Mouse (Mus musculus) stomach, embryonic 14.5 days (tissue): ENCODE results near the gene Padi4. TPM values are rescaled to one million over a fixed set of nuclear protein-coding genes. Genes with fewer than 3 reads are reported as not detected.

Experiments
- ATAC-seq: fragments of 200-750 bp; cut with Nextera tagmentation; 2 replicates; pipeline ENCODE4 v1.8.0; 2017; ENCODE audit warnings: low read depth, moderate TSS enrichment; ENCODE audit not compliant: insufficient number of reproducible peaks, insufficient read depth, low FRiP score
- H3K27ac ChIP-seq: fragments of 300-500 bp; sonication (generic); 2 replicates; pipeline ENCODE4 v1.5.1; 2014; ENCODE audit warnings: mild to moderate bottlenecking, low read length, moderate library complexity, mixed read lengths
- H3K27me3 ChIP-seq: fragments of 300-500 bp; sonication (generic); 2 replicates; pipeline ENCODE4 v1.6.1; 2014; ENCODE audit warnings: low read length, control low read depth, mixed read lengths; ENCODE audit not compliant: control insufficient read depth, insufficient read depth
- H3K36me3 ChIP-seq: fragments of 300-500 bp; sonication (generic); 2 replicates; pipeline ENCODE4 v1.6.1; 2014; ENCODE audit warnings: mild to moderate bottlenecking, control low read depth, low read length, moderate library complexity, mixed read lengths; ENCODE audit not compliant: control insufficient read depth, insufficient read depth
- H3K4me1 ChIP-seq: fragments of 300-500 bp; sonication (generic); 2 replicates; pipeline ENCODE4 v1.6.1; 2014; ENCODE audit warnings: low read length, control low read depth, mixed read lengths; ENCODE audit not compliant: control insufficient read depth, insufficient read depth
- H3K4me2 ChIP-seq: fragments of 300-500 bp; sonication (generic); replicated peaks from 2 replicates; pipeline ENCODE4 v1.6.1; 2014; ENCODE audit warnings: low read depth, low read length, control low read depth
- H3K4me3 ChIP-seq: fragments of 300-500 bp; sonication (generic); 2 replicates; pipeline ENCODE4 v1.5.1; 2014; ENCODE audit warnings: low read depth, low read length, control low read depth
- H3K9ac ChIP-seq: fragments of 300-500 bp; sonication (generic); replicated peaks from 2 replicates; pipeline ENCODE4 v1.6.1; 2014; ENCODE audit warnings: low read depth, mild to moderate bottlenecking, control low read depth, low read length, moderate library complexity, mixed read lengths
- H3K9me3 ChIP-seq: fragments of 300-500 bp; sonication (generic); 2 replicates; pipeline ENCODE4 v1.6.1; 2016; ENCODE audit warnings: low read depth, low read length, control low read depth; ENCODE audit not compliant: control insufficient read depth
- WGBS: fragments of 180-500 bp; shearing (Covaris S2); extraction: QIAGEN DNeasy Blood & Tissue Kit; methylation state at CpG from one replicate; pipeline ENCODE4 v1.1.7; 2014; 5-methylcytosine and 5-hydroxymethylcytosine counted together
- polyA plus RNA-seq: library from polyadenylated mRNA; unstranded; fragments of >200 nt; fragmentation: Nextera tagmentation; extraction: Ambion mirVana; gene quantifications from 2 replicates; pipeline ENCODE4 v1.2.1, GENCODE M21; 2014

Gene Padi4
- polyA plus RNA-seq, 1 experiment from 2014 or later = 1.7 TPM

DNA sequence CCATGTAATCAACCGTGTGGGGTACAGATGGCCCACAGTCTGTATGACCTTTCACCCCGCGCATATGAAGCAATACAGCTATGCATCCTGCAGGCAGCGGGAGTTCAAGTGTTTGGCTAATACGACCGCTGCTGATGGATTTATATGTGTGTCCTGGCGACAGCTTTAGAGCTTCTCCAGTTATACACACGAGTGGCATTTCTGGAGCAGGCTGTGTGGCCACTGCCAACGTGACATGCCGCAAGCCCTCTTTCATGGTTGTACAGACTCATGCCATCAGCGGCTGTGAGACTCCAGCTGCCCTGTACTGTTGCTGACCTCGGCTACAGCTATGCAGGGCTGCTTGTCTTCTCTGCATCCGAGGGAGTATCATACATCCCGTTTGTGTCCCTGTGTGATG, 6.5 kb upstream of the Padi4 start:
- 75% methylated on average over 14 of the region's 14 CpGs for WGBS
- Histone ChIP-seq H3K27me3 (no peaks in the 10 kb centered on the region), H3K9me3 (no peaks in the 10 kb centered on the region; the same call in 1 of the 2 replicates), H3K27ac (no peak overlapping the region), H3K4me3 (no peak overlapping the region), H3K4me1 (no peaks in the 10 kb centered on the region), H3K4me2 (no peak overlapping the region), H3K36me3 (no peaks in the 10 kb centered on the region), H3K9ac (no peak overlapping the region)
- ATAC-seq = no peak

DNA sequence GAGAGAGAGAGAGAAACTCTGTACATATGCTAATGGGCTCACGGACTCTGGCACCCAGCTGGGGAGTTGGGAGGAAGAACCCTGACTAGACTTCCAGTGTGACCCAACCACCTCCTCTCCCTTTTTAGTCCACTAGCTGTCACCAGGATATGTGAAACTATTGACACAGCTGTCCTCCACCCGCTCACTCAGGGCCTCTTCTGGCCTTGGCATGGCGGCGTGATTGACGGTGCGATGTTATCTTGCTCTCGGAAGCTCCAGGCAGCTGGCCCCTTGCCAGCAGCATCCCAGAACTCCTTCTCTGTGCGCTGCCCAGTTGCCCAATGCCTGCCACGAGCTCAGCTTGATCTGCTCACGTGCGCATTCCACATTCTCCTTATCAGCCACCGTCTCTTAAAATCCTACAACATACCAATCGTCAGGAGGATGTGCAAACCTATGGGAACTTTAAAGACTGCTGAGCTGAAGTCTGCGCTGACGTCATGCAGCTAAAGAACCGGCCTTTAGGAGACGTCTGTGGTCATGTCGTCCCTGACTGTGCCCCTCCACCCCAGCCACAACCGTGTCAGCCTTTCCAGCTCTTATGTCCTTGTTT, 5.9 kb upstream of the Padi4 start:
- H3K36me3 ChIP-seq = no peaks in the 10 kb centered on the region
- H3K9ac ChIP-seq = no peak overlapping the region
- ATAC-seq = no peak
- H3K27me3 ChIP-seq = no peaks in the 10 kb centered on the region
- no peaks in the 10 kb centered on the region for H3K4me1 ChIP-seq
- H3K27ac ChIP-seq = no peak overlapping the region
- no peaks in the 10 kb centered on the region; the same call in 1 of the 2 replicates for H3K9me3 ChIP-seq
- 31% methylated on average over 19 of the region's 19 CpGs for WGBS
- H3K4me2 ChIP-seq = no peak overlapping the region
- no peak overlapping the region for H3K4me3 ChIP-seq

DNA sequence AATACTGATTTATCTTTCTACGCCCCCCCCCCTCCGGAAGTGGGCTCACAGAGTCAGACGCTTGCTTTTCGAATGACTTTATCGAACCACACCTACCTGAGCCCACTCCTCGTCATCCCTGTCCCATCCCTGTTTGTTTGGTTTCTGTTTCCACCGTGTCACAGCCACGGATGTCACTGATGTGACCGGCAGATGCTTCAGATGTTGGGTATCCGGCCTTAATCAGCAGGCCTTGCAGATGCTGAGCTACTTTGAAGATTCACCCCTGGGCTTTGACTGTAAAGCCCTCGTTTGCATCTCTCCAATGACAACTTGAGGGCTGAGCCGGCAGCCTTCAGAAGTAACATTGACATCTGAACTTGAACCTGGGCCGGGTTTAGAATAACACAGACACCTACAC, 2.6 kb upstream of the Padi4 start:
- H3K27me3 ChIP-seq = no peaks in the 10 kb centered on the region
- no peaks in the 10 kb centered on the region for H3K36me3 ChIP-seq
- WGBS = 69% methylated on average over 13 of the region's 13 CpGs
- no peak overlapping the region for H3K4me3 ChIP-seq
- H3K27ac ChIP-seq = no peak overlapping the region
- H3K9me3 ChIP-seq = no peaks in the 10 kb centered on the region; the same call in 1 of the 2 replicates
- no peaks in the 10 kb centered on the region for H3K4me1 ChIP-seq
- no peak for ATAC-seq
- H3K4me2 ChIP-seq = no peak overlapping the region
- no peak overlapping the region for H3K9ac ChIP-seq

DNA sequence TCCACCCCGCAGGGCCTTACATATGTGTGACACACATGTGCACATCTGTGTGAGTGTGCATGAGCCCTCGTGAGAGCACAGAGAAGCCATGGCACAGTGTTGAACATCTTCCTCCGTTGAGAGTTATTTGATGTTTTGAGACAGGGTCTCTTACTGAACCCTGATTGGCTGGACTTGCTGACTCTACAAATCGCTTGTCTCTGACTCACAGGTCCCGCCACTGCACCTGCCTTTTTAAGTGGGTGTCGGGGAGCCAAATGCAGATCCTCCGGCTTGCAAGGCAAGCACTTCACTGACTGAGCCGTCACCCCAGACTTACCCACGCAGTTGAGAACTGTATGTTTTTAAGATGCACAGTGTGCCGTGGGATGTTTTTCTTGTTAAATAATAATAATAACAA, 1.8 kb upstream of the Padi4 start:
- 80% methylated on average over 10 of the region's 10 CpGs for WGBS
- H3K4me3 ChIP-seq = no peak overlapping the region
- no peaks in the 10 kb centered on the region for H3K36me3 ChIP-seq
- H3K27me3 ChIP-seq = no peaks in the 10 kb centered on the region
- no peak overlapping the region for H3K27ac ChIP-seq
- no peaks in the 10 kb centered on the region; the same call in 1 of the 2 replicates for H3K9me3 ChIP-seq
- no peak overlapping the region for H3K4me2 ChIP-seq
- ATAC-seq = no peak
- no peak overlapping the region for H3K9ac ChIP-seq
- H3K4me1 ChIP-seq = no peaks in the 10 kb centered on the region

DNA sequence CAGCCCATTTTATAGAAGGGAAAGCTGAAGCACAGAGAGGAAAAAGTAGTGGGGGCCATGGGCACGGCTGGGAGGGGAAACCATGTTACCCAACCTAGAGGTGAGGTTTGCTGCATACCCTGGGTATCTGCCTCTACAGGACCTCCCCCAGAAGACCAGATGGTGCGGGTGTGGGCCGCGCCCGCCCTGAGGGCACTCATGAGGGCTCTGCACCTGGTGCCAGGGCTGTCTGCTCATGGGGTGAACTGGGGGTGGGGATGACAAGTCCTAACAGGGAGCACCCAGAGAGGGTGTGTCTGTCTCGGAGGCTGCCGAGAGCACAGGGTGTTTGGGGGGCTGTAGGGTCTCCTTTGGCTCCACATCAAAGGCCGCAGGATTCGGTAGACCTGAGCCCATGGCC, 857 bp upstream of the Padi4 start:
- H3K4me1 ChIP-seq = no peaks in the 10 kb centered on the region
- ATAC-seq = no peak
- no peak overlapping the region for H3K27ac ChIP-seq
- H3K4me3 ChIP-seq = no peak overlapping the region
- H3K9me3 ChIP-seq = no peaks in the 10 kb centered on the region
- H3K4me2 ChIP-seq = no peak overlapping the region
- no peaks in the 10 kb centered on the region for H3K27me3 ChIP-seq
- WGBS = 84% methylated on average over 9 of the region's 9 CpGs
- no peak overlapping the region for H3K9ac ChIP-seq
- no peaks in the 10 kb centered on the region for H3K36me3 ChIP-seq

DNA sequence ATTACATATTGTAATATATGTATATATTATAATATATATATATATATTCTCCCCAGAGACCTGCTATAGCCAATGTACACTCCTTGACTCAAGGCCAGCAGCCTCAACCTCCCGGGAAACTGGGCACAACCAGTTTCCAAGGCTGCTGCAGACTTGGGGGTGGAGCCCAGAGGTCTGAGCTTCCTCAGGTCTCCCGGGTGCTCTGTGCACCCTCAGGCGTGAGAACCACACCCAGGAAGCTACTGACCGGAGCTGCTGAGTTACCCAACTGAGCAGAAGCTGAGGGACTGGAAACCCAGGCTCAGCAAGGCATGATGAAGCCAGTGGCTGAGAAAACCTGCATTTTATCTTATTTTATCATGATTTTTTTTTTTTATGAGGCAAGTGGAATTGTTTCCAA, 2.9 kb downstream of the Padi4 start:
- no peak for ATAC-seq
- Histone ChIP-seq H3K4me3 (no peak overlapping the region), H3K9ac (no peak overlapping the region), H3K27me3 (no peaks in the 10 kb centered on the region), H3K36me3 (no peaks in the 10 kb centered on the region), H3K27ac (no peak overlapping the region), H3K9me3 (no peaks in the 10 kb centered on the region), H3K4me2 (no peak overlapping the region), H3K4me1 (no peaks in the 10 kb centered on the region)
- 35% methylated on average over 4 of the region's 4 CpGs for WGBS

DNA sequence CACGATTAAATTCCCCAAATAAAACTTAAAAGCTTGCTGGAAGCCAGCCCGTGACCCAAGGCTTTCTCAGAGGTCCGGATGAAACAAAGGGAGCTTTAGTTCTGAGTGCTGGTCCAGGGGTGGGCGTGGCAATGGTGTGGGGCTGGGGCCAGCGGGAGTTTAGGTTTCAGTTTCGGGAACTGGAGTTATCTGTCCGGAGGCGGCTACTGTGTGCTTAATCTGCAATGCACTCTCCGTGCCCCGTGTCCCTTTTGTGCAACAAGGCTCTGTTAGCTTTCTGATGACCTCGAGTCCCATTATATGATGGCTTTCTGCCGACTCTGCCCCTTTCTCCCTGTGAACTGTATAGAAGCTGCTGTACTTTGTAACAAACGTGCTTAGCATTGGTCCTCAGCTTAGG, 3.6 kb downstream of the Padi4 start:
- Histone ChIP-seq H3K9ac (no peak overlapping the region), H3K36me3 (no peaks in the 10 kb centered on the region), H3K27ac (no peak overlapping the region), H3K4me2 (peak overlapping the region; percentile 26), H3K4me1 (no peaks in the 10 kb centered on the region), H3K4me3 (peak overlapping the region; percentile 17; the same call in 1 of the 2 replicates), H3K27me3 (no peaks in the 10 kb centered on the region), H3K9me3 (no peaks in the 10 kb centered on the region)
- peak; percentile 50 for ATAC-seq
- 8% methylated on average over 13 of the region's 13 CpGs for WGBS

DNA sequence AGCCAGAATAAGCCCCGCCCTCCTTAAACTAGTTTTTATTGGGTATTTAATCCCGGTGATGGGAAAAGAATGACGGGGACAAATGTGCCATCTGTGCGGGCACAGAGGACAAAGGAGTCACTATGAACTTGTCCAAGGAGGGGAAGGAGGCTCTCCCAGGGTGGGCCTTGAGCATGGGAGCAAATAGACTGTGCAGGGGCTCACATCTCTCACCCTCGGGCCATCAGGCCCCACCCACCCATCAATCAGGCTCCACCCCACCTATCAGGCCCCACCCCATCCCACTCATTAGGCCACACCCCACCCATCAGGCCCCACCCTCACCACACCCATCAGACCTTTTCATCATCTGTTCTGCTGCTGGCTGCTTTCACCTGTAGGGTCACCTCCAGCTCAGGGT, 5.1 kb downstream of the Padi4 start:
- H3K9ac ChIP-seq = no peak overlapping the region
- H3K9me3 ChIP-seq = no peaks in the 10 kb centered on the region
- WGBS = 67% methylated on average over 5 of the region's 5 CpGs
- no peak overlapping the region for H3K4me2 ChIP-seq
- H3K4me1 ChIP-seq = no peaks in the 10 kb centered on the region
- no peak overlapping the region for H3K27ac ChIP-seq
- H3K27me3 ChIP-seq = no peaks in the 10 kb centered on the region
- H3K36me3 ChIP-seq = no peaks in the 10 kb centered on the region
- H3K4me3 ChIP-seq = no peak overlapping the region
- no peak for ATAC-seq

DNA sequence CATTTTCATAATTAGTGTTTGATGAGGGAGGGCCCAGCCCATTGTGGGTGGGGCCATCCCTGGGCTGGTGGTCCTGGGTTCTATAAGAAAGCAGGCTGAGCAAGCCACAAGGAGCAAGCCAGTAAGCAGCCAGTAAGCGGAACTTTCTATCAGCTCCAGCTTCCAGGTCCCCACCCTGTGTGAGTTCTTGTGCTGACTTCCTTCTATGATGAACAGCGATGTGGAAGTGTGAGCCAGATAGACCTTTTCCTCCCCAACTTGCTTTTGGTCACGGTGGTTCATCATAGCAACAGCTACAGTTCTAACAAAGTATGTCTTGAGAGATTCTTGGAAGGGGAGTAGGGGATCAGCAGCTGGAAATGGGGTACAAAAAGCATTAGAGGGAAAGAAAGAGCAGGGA, 8.1 kb downstream of the Padi4 start:
- H3K4me3 ChIP-seq = no peak overlapping the region
- no peaks in the 10 kb centered on the region for H3K9me3 ChIP-seq
- no peak overlapping the region for H3K4me2 ChIP-seq
- no peaks in the 10 kb centered on the region for H3K36me3 ChIP-seq
- H3K9ac ChIP-seq = no peak overlapping the region
- H3K27ac ChIP-seq = no peak overlapping the region
- 78% methylated on average over 3 of the region's 3 CpGs for WGBS
- H3K4me1 ChIP-seq = no peaks in the 10 kb centered on the region
- H3K27me3 ChIP-seq = no peaks in the 10 kb centered on the region
- ATAC-seq = no peak
